Mouse (Mus musculus) cerebellum, postnatal 4 days (tissue): ENCODE data around the gene 2310030G06Rik.

ENCODE experiments used
- DNase-seq, 2 experiments: peaks; one replicate each; pipeline ENCODE4 v3.0.0; 2022; ENCODE audit warnings: low spot score in 2 of 2, mixed read lengths in 1 of 2

Gene 2310030G06Rik

GRCm38 (mm10) chr9:50700921-50701691 is 45.2 kb downstream of the 2310030G06Rik start:
- DNase-seq, result no peak

GRCm38 (mm10) chr9:50698418-50699409 is 47.6 kb downstream of the 2310030G06Rik start:
- DNase-seq, result peak in 1 of 2 experiments; percentile 51

- peak; percentile 30 to 56 for DNase-seq
These were observed 48.7 kb downstream of the 2310030G06Rik start for GRCm38 (mm10) chr9:50697706-50698041.

- no peak for DNase-seq
These were observed 49.3 kb downstream of the 2310030G06Rik start for GRCm38 (mm10) chr9:50696851-50697705.

GRCm38 (mm10) chr9:50695153-50695552 is 51.2 kb downstream of the 2310030G06Rik start:
- DNase-seq, result no peak

- peak in 1 of 2 experiments; percentile 43 for DNase-seq
These were observed 52.7 kb downstream of the 2310030G06Rik start for GRCm38 (mm10) chr9:50693631-50694030.

GRCm38 (mm10) chr9:50692626-50693580 is 53.4 kb downstream of the 2310030G06Rik start:
- DNase-seq, result no peak
